Mouse (Mus musculus): ENCODE measurements around the gene Kcnj11. TPM values are rescaled to one million over a fixed set of nuclear protein-coding genes. Genes with fewer than 3 reads are reported as not detected.

Kcnj11 gene
- polyA plus RNA-seq (2014; fragmentation: Illumina TruSeq; extraction: RNeasy Lipid Tissue Mini Kit (QIAGEN cat#74804); ENCODE audit: low replicate concordance) = not detected

DNA sequence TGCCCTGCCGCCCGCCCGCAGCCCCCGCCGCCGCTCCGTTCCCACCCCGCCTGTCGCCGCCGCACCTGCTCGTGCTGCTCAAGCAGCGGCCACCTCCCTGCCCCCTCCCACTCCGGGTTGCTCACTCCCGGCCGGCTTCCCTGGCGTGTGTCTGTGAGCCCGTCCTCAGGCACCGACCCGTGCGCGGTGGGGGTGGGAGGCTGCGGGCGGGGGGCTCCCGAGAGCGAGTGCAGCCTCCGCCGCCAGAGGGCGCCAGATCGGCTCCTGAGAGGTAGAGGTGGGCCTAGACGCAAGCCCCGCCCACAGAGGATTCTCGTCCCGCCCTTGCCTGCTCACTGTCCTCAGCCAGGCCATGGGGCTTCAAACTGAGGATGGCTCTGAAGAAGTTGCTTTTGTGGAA lies at the start of gene Kcnj11:
Gene Kcnj11 (minus strand): TSS at position 202 of the 400 bp plus-strand sequence.

Other genes with a start within 250 kb of the Kcnj11 start
- gene Kdelr1, start 228.0 kb downstream of the Kcnj11 start, polyA plus RNA-seq (2014; fragmentation: Illumina TruSeq; extraction: RNeasy Lipid Tissue Mini Kit (QIAGEN cat#74804); ENCODE audit: low replicate concordance) = 87.2 TPM
- not detected for gene Grin2d, start 222.4 kb downstream of the Kcnj11 start, polyA plus RNA-seq (2014; fragmentation: Illumina TruSeq; extraction: RNeasy Lipid Tissue Mini Kit (QIAGEN cat#74804); ENCODE audit: low replicate concordance)
- gene Syngr4, start 204.1 kb downstream of the Kcnj11 start, polyA plus RNA-seq (2014; fragmentation: Illumina TruSeq; extraction: RNeasy Lipid Tissue Mini Kit (QIAGEN cat#74804); ENCODE audit: low replicate concordance) = not detected
- gene Tmem143, start 203.8 kb downstream of the Kcnj11 start, polyA plus RNA-seq (2014; fragmentation: Illumina TruSeq; extraction: RNeasy Lipid Tissue Mini Kit (QIAGEN cat#74804); ENCODE audit: low replicate concordance) = 0.22 TPM
- not detected for gene Emp3, start 179.4 kb downstream of the Kcnj11 start, polyA plus RNA-seq (2014; fragmentation: Illumina TruSeq; extraction: RNeasy Lipid Tissue Mini Kit (QIAGEN cat#74804); ENCODE audit: low replicate concordance)
- gene Ccdc114, start 176.7 kb downstream of the Kcnj11 start, polyA plus RNA-seq (2014; fragmentation: Illumina TruSeq; extraction: RNeasy Lipid Tissue Mini Kit (QIAGEN cat#74804); ENCODE audit: low replicate concordance) = 2.7 TPM
- 0.37 TPM for gene Abcc6, start 70.5 kb downstream of the Kcnj11 start, polyA plus RNA-seq (2014; fragmentation: Illumina TruSeq; extraction: RNeasy Lipid Tissue Mini Kit (QIAGEN cat#74804); ENCODE audit: low replicate concordance)
- 4.3 TPM for gene Nomo1, start 67.1 kb downstream of the Kcnj11 start, polyA plus RNA-seq (2014; fragmentation: Illumina TruSeq; extraction: RNeasy Lipid Tissue Mini Kit (QIAGEN cat#74804); ENCODE audit: low replicate concordance)
- gene Abcc8, start 79.3 kb upstream of the Kcnj11 start, polyA plus RNA-seq (2014; fragmentation: Illumina TruSeq; extraction: RNeasy Lipid Tissue Mini Kit (QIAGEN cat#74804); ENCODE audit: low replicate concordance) = not detected
- gene Ush1c, start 137.7 kb upstream of the Kcnj11 start, polyA plus RNA-seq (2014; fragmentation: Illumina TruSeq; extraction: RNeasy Lipid Tissue Mini Kit (QIAGEN cat#74804); ENCODE audit: low replicate concordance) = 3.9 TPM
- not detected for gene Otog, start 140.2 kb upstream of the Kcnj11 start, polyA plus RNA-seq (2014; fragmentation: Illumina TruSeq; extraction: RNeasy Lipid Tissue Mini Kit (QIAGEN cat#74804); ENCODE audit: low replicate concordance)